Mouse (Mus musculus) heart, postnatal 0 days (tissue): ENCODE measurements at regions not wholly inside any gene's neighbourhood (a gene's known extent, or its start where the extent isn't known, plus 50 kb on each side); places are given as distances from the start of the nearest gene placed in this dataset.

ENCODE experiments used
- CTCF ChIP-seq: IDR thresholded peaks from 2 replicates; pipeline ENCODE4 v1.5.1; 2016; ENCODE audit warnings: antibody characterized with exemption, control low read depth, low read depth
- EP300 ChIP-seq: IDR thresholded peaks from 2 replicates; pipeline ENCODE4 v1.6.1; 2016; ENCODE audit warnings: antibody characterized with exemption, low read depth

DNA sequence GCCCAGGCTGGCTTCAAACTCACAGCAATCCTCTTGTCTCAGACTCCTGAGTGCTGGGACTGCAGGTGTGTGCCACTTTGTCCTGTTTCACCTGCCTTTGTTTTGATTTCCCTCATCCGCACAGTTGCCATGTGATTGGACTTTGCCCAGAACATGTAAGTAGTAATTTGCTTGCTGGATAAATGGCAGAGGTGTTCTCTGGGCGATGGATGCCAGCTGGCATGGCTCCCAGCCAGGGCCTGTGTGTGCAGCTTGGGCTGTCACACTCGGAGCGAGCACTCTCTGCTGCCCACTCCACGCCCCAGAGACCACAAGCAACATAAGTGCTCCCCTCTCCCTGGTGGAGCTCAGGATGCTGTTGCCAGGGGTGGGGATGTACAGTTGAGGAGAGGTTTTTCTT lies 53.9 kb upstream of the Cacna1a start:
- TF ChIP-seq CTCF (no peak), EP300 (no peak)
